Mouse (Mus musculus) kidney, postnatal 0 days (tissue): ENCODE results near the gene Ngp. TPM values are rescaled to one million over a fixed set of nuclear protein-coding genes. Genes with fewer than 3 reads are reported as not detected.
A peak's percentile ranks its signal among the peaks of the same experiment; 100 is the strongest.
"Not testable (repeated sequence)": the region's sequence is repeated elsewhere in the genome, so short reads cannot be mapped to it uniquely, and the experiment has no call there.

Source experiments
- ATAC-seq: fragments of 200-750 bp; cut with Nextera tagmentation; replicated peaks from 2 replicates; pipeline ENCODE4 v1.8.0; 2017; ENCODE audit warnings: low read depth, moderate number of reproducible peaks, moderate TSS enrichment, moderate library complexity; ENCODE audit not compliant: low FRiP score
- DNase-seq: peaks from one replicate; pipeline ENCODE4 v3.0.0-alpha.2; 2016; ENCODE audit warnings: low spot score
- H3K27ac ChIP-seq: fragments of 300-500 bp; sonication (generic); 2 replicates; pipeline ENCODE4 v1.5.1; 2014; ENCODE audit warnings: mild to moderate bottlenecking
- H3K27me3 ChIP-seq: fragments of 300-500 bp; sonication (generic); 2 replicates; pipeline ENCODE4 v1.6.1; 2014; ENCODE audit warnings: low read length, mixed read lengths; ENCODE audit not compliant: insufficient read depth
- H3K36me3 ChIP-seq: fragments of 300-500 bp; sonication (generic); 2 replicates; pipeline ENCODE4 v1.6.1; 2014; ENCODE audit warnings: low read length, mixed read lengths; ENCODE audit not compliant: insufficient read depth
- H3K4me1 ChIP-seq: fragments of 300-500 bp; sonication (generic); replicated peaks from 2 replicates; pipeline ENCODE4 v1.6.1; 2014; ENCODE audit warnings: antibody characterized with exemption, low read length, mixed read lengths; ENCODE audit not compliant: insufficient read depth
- H3K4me2 ChIP-seq: fragments of 300-500 bp; sonication (generic); 2 replicates; pipeline ENCODE4 v1.6.1; 2014; ENCODE audit warnings: mild to moderate bottlenecking, low read length, moderate library complexity, mixed read lengths
- H3K4me3 ChIP-seq: fragments of 300-500 bp; sonication (generic); replicated peaks from 2 replicates; pipeline ENCODE4 v1.5.1; 2014; ENCODE audit warnings: low read depth, low read length
- H3K9ac ChIP-seq: fragments of 300-500 bp; sonication (generic); 2 replicates; pipeline ENCODE4 v1.6.1; 2014; ENCODE audit warnings: low read depth, low read length
- H3K9me3 ChIP-seq: fragments of 300-500 bp; sonication (generic); replicated peaks from 2 replicates; pipeline ENCODE4 v1.6.1; 2016; ENCODE audit warnings: low read length, inconsistent platforms, mixed read lengths
- CTCF ChIP-seq: IDR thresholded peaks from 2 replicates; pipeline ENCODE4 v1.5.1; 2016; ENCODE audit warnings: antibody characterized with exemption, low read depth, mild to moderate bottlenecking, moderate library complexity
- WGBS: fragments of 180-500 bp; shearing (Covaris S2); extraction: QIAGEN DNeasy Blood & Tissue Kit; methylation state at CpG from one replicate; pipeline ENCODE4 v1.1.7; 2014; 5-methylcytosine and 5-hydroxymethylcytosine counted together
- polyA plus RNA-seq: library from polyadenylated mRNA; unstranded; fragments of >200 nt; fragmentation: Nextera tagmentation; extraction: Ambion mirVana; gene quantifications from 2 replicates; pipeline ENCODE4 v1.2.1, GENCODE M21; 2015

Gene Ngp
- polyA plus RNA-seq, result 3.0 and 3.9 TPM in 2 replicates

- Histone ChIP-seq H3K4me3 (no peak within 1 kb of the TSS), H3K27ac (no peak within 1 kb of the TSS), H3K36me3 (no peaks in the 10 kb centered on the region), H3K4me1 (no peaks in the 10 kb centered on the region; the same call in 1 of the 2 replicates), H3K27me3 (no peaks in the 10 kb centered on the region), H3K9me3 (no peaks in the 10 kb centered on the region), H3K9ac (no peak within 1 kb of the TSS), H3K4me2 (no peak within 1 kb of the TSS)
- no peak for DNase-seq
- no peak for TF ChIP-seq CTCF
- WGBS, result 89% methylated on average over 12 of the region's 12 CpGs
- no peak for ATAC-seq
Observed at GRCm38 (mm10) chr9:110419511-110420112, at the start of gene Ngp. TSS of gene Ngp (plus strand) at chr9:110419747.

GRCm38 (mm10) chr9:110369860-110370259 lies 49.7 kb upstream of the Ngp start:
- no peak for TF ChIP-seq CTCF
- DNase-seq, result no peak
- Histone ChIP-seq H3K27me3 (no peaks in the 10 kb centered on the region), H3K4me3 (no peak overlapping the region), H3K4me1 (no peaks in the 10 kb centered on the region), H3K27ac (no peak overlapping the region), H3K9ac (no peak overlapping the region), H3K36me3 (peaks cover 26% of the 10 kb centered on the region; the same call in 1 of the 2 replicates), H3K9me3 (no peaks in the 10 kb centered on the region), H3K4me2 (no peak overlapping the region)
- ATAC-seq, result no peak
- 92% methylated on average over 3 of the region's 3 CpGs for WGBS

DNA sequence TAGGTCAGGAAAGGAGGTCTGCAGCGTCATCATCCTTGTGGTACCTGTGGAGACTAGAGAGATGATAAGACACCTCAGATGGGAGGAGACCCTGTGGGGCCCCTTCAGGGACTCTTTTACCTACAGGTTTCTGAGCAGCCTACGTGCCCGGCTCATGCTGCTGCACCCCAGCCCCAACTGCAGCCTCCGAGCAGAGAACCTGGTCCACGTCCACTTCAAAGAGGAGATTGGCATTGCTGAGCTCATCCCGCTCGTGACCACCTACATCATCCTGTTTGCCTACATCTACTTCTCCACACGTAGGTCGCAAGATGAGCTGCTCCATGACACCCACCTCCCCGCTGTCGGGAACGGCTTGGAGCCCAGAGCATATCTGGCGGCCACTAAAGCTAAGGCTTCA lies 45.7 kb upstream of the Ngp start:
- Histone ChIP-seq H3K4me2 (no peak overlapping the region), H3K4me3 (no peak overlapping the region), H3K4me1 (no peaks in the 10 kb centered on the region), H3K36me3 (peaks cover 39% of the 10 kb centered on the region; the same call in 1 of the 2 replicates), H3K27me3 (no peaks in the 10 kb centered on the region), H3K9ac (no peak overlapping the region), H3K27ac (no peak overlapping the region), H3K9me3 (no peaks in the 10 kb centered on the region)
- TF ChIP-seq CTCF, result no peak
- 94% methylated on average over 13 of the region's 13 CpGs for WGBS
- ATAC-seq (no peak), DNase-seq (no peak)

DNA sequence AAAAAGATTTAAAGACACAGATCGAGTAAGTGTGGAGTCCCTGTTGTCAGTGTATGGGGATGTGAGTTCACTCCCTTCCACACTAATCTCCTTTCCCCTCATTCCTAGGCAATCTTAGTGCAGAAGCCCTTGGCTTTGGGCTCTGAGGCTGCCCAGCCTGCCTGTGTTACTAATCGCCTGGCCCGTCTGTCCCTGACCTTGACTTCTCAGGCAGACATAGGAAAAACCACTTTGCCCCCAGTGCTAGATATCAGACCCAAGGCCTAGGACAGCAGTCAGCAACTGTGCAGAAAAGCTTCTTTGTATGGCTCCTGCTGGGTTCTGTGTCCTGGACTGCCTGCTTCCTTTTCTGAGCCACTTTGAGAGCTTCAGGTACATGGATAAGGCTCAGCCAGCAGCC lies 43.9 kb upstream of the Ngp start:
- no peaks in the 10 kb centered on the region for H3K27me3 ChIP-seq
- H3K9me3 ChIP-seq, result no peaks in the 10 kb centered on the region
- no peak overlapping the region for H3K4me2 ChIP-seq
- DNase-seq, result no peak
- no peak for ATAC-seq
- H3K36me3 ChIP-seq, result peaks cover 44% of the 10 kb centered on the region; the same call in 1 of the 2 replicates
- H3K4me3 ChIP-seq, result no peak overlapping the region
- no peak overlapping the region for H3K9ac ChIP-seq
- 97% methylated on average over 3 of the region's 3 CpGs for WGBS
- TF ChIP-seq CTCF, result no peak
- no peak overlapping the region for H3K27ac ChIP-seq
- H3K4me1 ChIP-seq, result no peaks in the 10 kb centered on the region

- peaks cover 42% of the 10 kb centered on the region; the same call in 1 of the 2 replicates for H3K36me3 ChIP-seq
- not testable (repeated sequence) for H3K4me3 ChIP-seq, H3K9ac ChIP-seq, H3K27me3 ChIP-seq, H3K4me2 ChIP-seq, DNase-seq, H3K9me3 ChIP-seq, H3K27ac ChIP-seq, H3K4me1 ChIP-seq, ATAC-seq
- 81% methylated on average over 15 of the region's 15 CpGs for WGBS
Observed at GRCm38 (mm10) chr9:110377655-110378054, 41.9 kb upstream of the Ngp start.

DNA sequence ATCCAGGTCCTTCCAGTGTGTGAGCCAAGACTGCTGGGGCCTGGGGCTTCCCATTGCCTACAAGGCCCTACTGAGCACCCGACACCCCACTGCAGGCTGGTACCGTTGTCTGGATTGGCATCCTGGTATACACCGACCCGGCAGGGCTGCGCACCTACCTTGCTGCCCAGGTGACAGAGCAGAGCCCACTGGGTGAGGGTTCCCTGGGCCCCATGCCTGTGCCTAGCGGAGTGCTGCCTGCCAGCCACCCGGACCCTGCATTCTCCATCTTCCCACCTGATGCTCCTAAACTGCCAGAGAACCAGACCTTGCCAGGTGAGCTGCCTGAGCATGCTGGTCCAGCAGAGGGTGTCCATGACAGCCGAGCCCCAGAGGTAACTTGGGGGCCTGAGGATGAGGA lies 40.2 kb upstream of the Ngp start:
- no peak overlapping the region for H3K4me2 ChIP-seq
- H3K27ac ChIP-seq, result no peak overlapping the region
- no peak for DNase-seq
- WGBS, result 96% methylated on average over 8 of the region's 8 CpGs
- no peaks in the 10 kb centered on the region for H3K9me3 ChIP-seq
- no peak overlapping the region for H3K4me3 ChIP-seq
- no peak for ATAC-seq
- no peak for TF ChIP-seq CTCF
- H3K9ac ChIP-seq, result no peak overlapping the region
- no peaks in the 10 kb centered on the region for H3K27me3 ChIP-seq
- H3K36me3 ChIP-seq, result peaks cover 42% of the 10 kb centered on the region
- no peaks in the 10 kb centered on the region for H3K4me1 ChIP-seq

DNA sequence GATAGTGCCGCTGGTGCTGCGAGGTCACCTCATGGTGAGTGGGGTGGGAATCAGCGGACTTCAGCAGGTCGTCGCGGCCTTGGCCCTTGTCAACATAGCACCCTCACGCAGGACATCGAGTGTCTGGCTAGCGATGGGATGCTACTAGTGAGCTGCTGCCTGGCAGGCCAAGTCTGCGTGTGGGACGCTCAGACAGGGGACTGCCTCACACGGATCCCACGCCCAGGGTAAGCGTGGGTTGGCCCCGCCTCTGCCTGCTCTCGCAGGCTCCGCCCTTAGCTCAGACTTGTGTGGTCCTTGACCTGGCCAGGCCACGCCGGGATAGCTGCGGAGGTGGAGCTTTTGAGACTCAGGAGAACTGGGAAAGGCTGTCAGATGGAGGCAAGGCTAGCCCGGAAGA lies 38.9 kb upstream of the Ngp start:
- Histone ChIP-seq H3K4me1 (no peaks in the 10 kb centered on the region), H3K4me2 (peak overlapping the region; percentile 30; the same call in 1 of the 2 replicates), H3K9ac (no peak overlapping the region), H3K9me3 (no peaks in the 10 kb centered on the region), H3K27ac (no peak overlapping the region), H3K27me3 (no peaks in the 10 kb centered on the region), H3K36me3 (peaks cover 49% of the 10 kb centered on the region), H3K4me3 (no peak overlapping the region)
- ATAC-seq (peak; percentile 70; the same call in 1 of the 2 replicates), DNase-seq (peak; percentile 27)
- 45% methylated on average over 21 of the region's 21 CpGs for WGBS
- TF ChIP-seq CTCF, result no peak
